Mouse (Mus musculus): ENCODE results near the gene Fxyd6. TPM values are rescaled to one million over a fixed set of nuclear protein-coding genes. Genes with fewer than 3 reads are reported as not detected.

Gene Fxyd6
- polyA plus RNA-seq, 1 experiment from 2014 or later = 164 TPM

- Histone ChIP-seq H3K4me3 (no peak overlapping the region), H3K9me3 (replicated peaks) (no peaks in the 10 kb centered on the region), H3K27me3 (ENCODE audit: low read depth, poor library complexity, severe bottlenecking) (peaks cover 4% of the 10 kb centered on the region; the same call in 1 of the 2 replicates), H3K27ac (replicated peaks) (no peak overlapping the region), H3K36me3 (no peaks in the 10 kb centered on the region), H3K4me1 (peaks cover 4% of the 10 kb centered on the region)
- no peak for DNase-seq (ENCODE audit: low spot score)
- WGBS = 54% methylated on average over 2 of the region's 2 CpGs
These were observed 33.0 kb downstream of the Fxyd6 start for GRCm38 (mm10) chr9:45402957-45403356.

GRCm38 (mm10) chr9:45405694-45406093 lies 35.7 kb downstream of the Fxyd6 start:
- DNase-seq (ENCODE audit: low spot score) = no peak
- no peak overlapping the region for H3K27ac ChIP-seq (replicated peaks)
- H3K9me3 ChIP-seq (replicated peaks) = no peaks in the 10 kb centered on the region
- H3K36me3 ChIP-seq = no peaks in the 10 kb centered on the region
- WGBS = 82% methylated on average over 5 of the region's 5 CpGs
- peaks cover 10% of the 10 kb centered on the region for H3K4me1 ChIP-seq
- H3K27me3 ChIP-seq (ENCODE audit: low read depth, poor library complexity, severe bottlenecking) = peaks cover 19% of the 10 kb centered on the region
- no peak overlapping the region for H3K4me3 ChIP-seq

GRCm38 (mm10) chr9:45406808-45407207 lies 36.8 kb downstream of the Fxyd6 start:
- Histone ChIP-seq H3K27me3 (ENCODE audit: low read depth, poor library complexity, severe bottlenecking) (peaks cover 25% of the 10 kb centered on the region), H3K4me1 (peaks cover 10% of the 10 kb centered on the region), H3K36me3 (no peaks in the 10 kb centered on the region), H3K9me3 (replicated peaks) (no peaks in the 10 kb centered on the region), H3K27ac (replicated peaks) (no peak overlapping the region), H3K4me3 (no peak overlapping the region)
- DNase-seq (ENCODE audit: low spot score) = no peak
- 88% methylated on average over 3 of the region's 3 CpGs for WGBS

GRCm38 (mm10) chr9:45407706-45408675 lies 38.0 kb downstream of the Fxyd6 start:
- H3K4me3 ChIP-seq = peak overlapping the region; percentile 43
- H3K36me3 ChIP-seq = no peaks in the 10 kb centered on the region
- DNase-seq (ENCODE audit: low spot score) = peak; percentile 82
- peaks cover 18% of the 10 kb centered on the region for H3K4me1 ChIP-seq
- 41% methylated on average over 33 of the region's 33 CpGs for WGBS
- H3K27ac ChIP-seq (replicated peaks) = peak overlapping the region; percentile 73
- no peaks in the 10 kb centered on the region for H3K9me3 ChIP-seq (replicated peaks)
- peaks cover 25% of the 10 kb centered on the region for H3K27me3 ChIP-seq (ENCODE audit: low read depth, poor library complexity, severe bottlenecking)

- H3K36me3 ChIP-seq = no peaks in the 10 kb centered on the region
- no peak for DNase-seq (ENCODE audit: low spot score)
- H3K4me3 ChIP-seq = no peak overlapping the region
- H3K4me1 ChIP-seq = peaks cover 18% of the 10 kb centered on the region
- WGBS = 87% methylated on average over 5 of the region's 5 CpGs
- no peak overlapping the region for H3K27ac ChIP-seq (replicated peaks)
- H3K9me3 ChIP-seq (replicated peaks) = no peaks in the 10 kb centered on the region
- peaks cover 25% of the 10 kb centered on the region for H3K27me3 ChIP-seq (ENCODE audit: low read depth, poor library complexity, severe bottlenecking)
These were observed 40.2 kb downstream of the Fxyd6 start for GRCm38 (mm10) chr9:45410193-45410592.

GRCm38 (mm10) chr9:45410614-45411013 lies 40.6 kb downstream of the Fxyd6 start:
- no peaks in the 10 kb centered on the region for H3K36me3 ChIP-seq
- H3K27ac ChIP-seq (replicated peaks) = no peak overlapping the region
- WGBS = 93% methylated on average over 2 of the region's 2 CpGs
- DNase-seq (ENCODE audit: low spot score) = no peak
- H3K27me3 ChIP-seq (ENCODE audit: low read depth, poor library complexity, severe bottlenecking) = peaks cover 25% of the 10 kb centered on the region
- no peaks in the 10 kb centered on the region for H3K9me3 ChIP-seq (replicated peaks)
- peaks cover 18% of the 10 kb centered on the region for H3K4me1 ChIP-seq
- H3K4me3 ChIP-seq = no peak overlapping the region

- Histone ChIP-seq H3K27me3 (ENCODE audit: low read depth, poor library complexity, severe bottlenecking) (peaks cover 25% of the 10 kb centered on the region), H3K9me3 (replicated peaks) (no peaks in the 10 kb centered on the region), H3K4me3 (no peak overlapping the region), H3K27ac (replicated peaks) (no peak overlapping the region), H3K4me1 (peaks cover 18% of the 10 kb centered on the region), H3K36me3 (no peaks in the 10 kb centered on the region)
- no peak for DNase-seq (ENCODE audit: low spot score)
- 86% methylated on average over 3 of the region's 3 CpGs for WGBS
These were observed 41.1 kb downstream of the Fxyd6 start for GRCm38 (mm10) chr9:45411111-45411510.

- Histone ChIP-seq H3K27me3 (ENCODE audit: low read depth, poor library complexity, severe bottlenecking) (peaks cover 25% of the 10 kb centered on the region), H3K4me3 (0 out of 2 replicates have a peak overlapping the region, but pooled peaks have one; percentile 11), H3K36me3 (no peaks in the 10 kb centered on the region), H3K4me1 (peaks cover 18% of the 10 kb centered on the region), H3K9me3 (replicated peaks) (no peaks in the 10 kb centered on the region), H3K27ac (replicated peaks) (0 out of 2 replicates have a peak overlapping the region, but pooled peaks have one; percentile 46)
- peak; percentile 28 for DNase-seq (ENCODE audit: low spot score)
- 30% methylated on average over 7 of the region's 7 CpGs for WGBS
These were observed 41.8 kb downstream of the Fxyd6 start for GRCm38 (mm10) chr9:45411803-45412202.

- peak; percentile 90 for DNase-seq (ENCODE audit: low spot score)
- H3K4me1 ChIP-seq = peaks cover 18% of the 10 kb centered on the region
- WGBS = 11% methylated on average over 10 of the region's 10 CpGs
- 0 out of 2 replicates have a peak overlapping the region, but pooled peaks have one; percentile 46 for H3K27ac ChIP-seq (replicated peaks)
- no peaks in the 10 kb centered on the region for H3K9me3 ChIP-seq (replicated peaks)
- 0 out of 2 replicates have a peak overlapping the region, but pooled peaks have one; percentile 11 for H3K4me3 ChIP-seq
- H3K36me3 ChIP-seq = no peaks in the 10 kb centered on the region
- peaks cover 25% of the 10 kb centered on the region for H3K27me3 ChIP-seq (ENCODE audit: low read depth, poor library complexity, severe bottlenecking)
These were observed 42.3 kb downstream of the Fxyd6 start for GRCm38 (mm10) chr9:45412287-45412686.

- peaks cover 14% of the 10 kb centered on the region for H3K4me1 ChIP-seq
- 72% methylated on average over 4 of the region's 4 CpGs for WGBS
- H3K27me3 ChIP-seq (ENCODE audit: low read depth, poor library complexity, severe bottlenecking) = peaks cover 21% of the 10 kb centered on the region
- H3K9me3 ChIP-seq (replicated peaks) = no peaks in the 10 kb centered on the region
- H3K4me3 ChIP-seq = no peak overlapping the region
- no peak for DNase-seq (ENCODE audit: low spot score)
- no peak overlapping the region for H3K27ac ChIP-seq (replicated peaks)
- no peaks in the 10 kb centered on the region for H3K36me3 ChIP-seq
These were observed 42.9 kb downstream of the Fxyd6 start for GRCm38 (mm10) chr9:45412700-45413477.

GRCm38 (mm10) chr9:45413478-45414140 lies 43.6 kb downstream of the Fxyd6 start:
- H3K9me3 ChIP-seq (replicated peaks) = no peaks in the 10 kb centered on the region
- no peak overlapping the region for H3K4me3 ChIP-seq
- peaks cover 21% of the 10 kb centered on the region for H3K27me3 ChIP-seq (ENCODE audit: low read depth, poor library complexity, severe bottlenecking)
- peak; percentile 52 for DNase-seq (ENCODE audit: low spot score)
- 57% methylated on average over 5 of the region's 5 CpGs for WGBS
- no peaks in the 10 kb centered on the region for H3K36me3 ChIP-seq
- H3K27ac ChIP-seq (replicated peaks) = no peak overlapping the region
- peaks cover 7% of the 10 kb centered on the region for H3K4me1 ChIP-seq

- Histone ChIP-seq H3K4me3 (no peak overlapping the region), H3K36me3 (no peaks in the 10 kb centered on the region), H3K4me1 (peaks cover 7% of the 10 kb centered on the region), H3K27ac (replicated peaks) (no peak overlapping the region), H3K9me3 (replicated peaks) (no peaks in the 10 kb centered on the region), H3K27me3 (ENCODE audit: low read depth, poor library complexity, severe bottlenecking) (peaks cover 4% of the 10 kb centered on the region; the same call in 1 of the 2 replicates)
- peak; percentile 28 for DNase-seq (ENCODE audit: low spot score)
- WGBS = 50% methylated on average over 4 of the region's 4 CpGs
These were observed 45.9 kb downstream of the Fxyd6 start for GRCm38 (mm10) chr9:45415912-45416311.

Data from midbrain, embryonic 10.5 days (tissue).